Mouse (Mus musculus) limb, embryonic 15.5 days (tissue): ENCODE measurements at regions not wholly inside any gene's neighbourhood (a gene's known extent, or its start where the extent isn't known, plus 50 kb on each side); places are given as distances from the start of the nearest gene placed in this dataset.
A peak's percentile ranks its signal among the peaks of the same experiment; 100 is the strongest.

Experiments
- ATAC-seq: fragments of 200-750 bp; cut with Nextera tagmentation; 2 replicates; pipeline ENCODE4 v1.8.0; 2017; ENCODE audit warnings: low read depth, moderate TSS enrichment; ENCODE audit not compliant: insufficient number of reproducible peaks, low FRiP score, low TSS enrichment
- H3K27ac ChIP-seq: fragments of 300-500 bp; sonication (generic); 2 replicates; pipeline ENCODE4 v1.5.1; 2015; ENCODE audit warnings: moderate library complexity, mild to moderate bottlenecking, inconsistent platforms
- H3K27me3 ChIP-seq: fragments of 300-500 bp; sonication (generic); 2 replicates; pipeline ENCODE4 v1.6.1; 2015; ENCODE audit warnings: inconsistent platforms
- H3K36me3 ChIP-seq: fragments of 300-500 bp; sonication (generic); 2 replicates; pipeline ENCODE4 v1.6.1; 2015; ENCODE audit warnings: inconsistent platforms
- H3K4me1 ChIP-seq: fragments of 300-500 bp; sonication (generic); 2 replicates; pipeline ENCODE4 v1.6.1; 2015; ENCODE audit warnings: inconsistent platforms
- H3K4me2 ChIP-seq: fragments of 300-500 bp; sonication (generic); 2 replicates; pipeline ENCODE4 v1.6.1; 2015; ENCODE audit warnings: mild to moderate bottlenecking, inconsistent platforms
- H3K4me3 ChIP-seq: fragments of 300-500 bp; sonication (generic); 2 replicates; pipeline ENCODE4 v1.5.1; 2015; ENCODE audit warnings: mild to moderate bottlenecking, inconsistent platforms
- H3K9ac ChIP-seq: fragments of 300-500 bp; sonication (generic); 2 replicates; pipeline ENCODE4 v1.6.1; 2015; ENCODE audit warnings: inconsistent platforms
- H3K9me3 ChIP-seq: fragments of 300-500 bp; sonication (generic); 2 replicates; pipeline ENCODE4 v1.6.1; 2016; ENCODE audit warnings: inconsistent platforms
- WGBS: fragments of 180-500 bp; shearing (Covaris S2); methylation state at CpG from one replicate; pipeline ENCODE4 v1.1.7; 2015; 5-methylcytosine and 5-hydroxymethylcytosine counted together

GRCm38 (mm10) chr3:145705317-145705716, 53.2 kb upstream of the Ddah1 start:
- 54% methylated on average over 5 of the region's 5 CpGs for WGBS
- H3K27ac ChIP-seq = no peak overlapping the region
- no peaks in the 10 kb centered on the region for H3K36me3 ChIP-seq
- H3K4me2 ChIP-seq = no peak overlapping the region
- ATAC-seq = no peak
- H3K4me1 ChIP-seq = peaks cover 24% of the 10 kb centered on the region
- no peaks in the 10 kb centered on the region for H3K9me3 ChIP-seq
- H3K4me3 ChIP-seq = no peak overlapping the region
- no peaks in the 10 kb centered on the region for H3K27me3 ChIP-seq
- H3K9ac ChIP-seq = no peak overlapping the region

DNA sequence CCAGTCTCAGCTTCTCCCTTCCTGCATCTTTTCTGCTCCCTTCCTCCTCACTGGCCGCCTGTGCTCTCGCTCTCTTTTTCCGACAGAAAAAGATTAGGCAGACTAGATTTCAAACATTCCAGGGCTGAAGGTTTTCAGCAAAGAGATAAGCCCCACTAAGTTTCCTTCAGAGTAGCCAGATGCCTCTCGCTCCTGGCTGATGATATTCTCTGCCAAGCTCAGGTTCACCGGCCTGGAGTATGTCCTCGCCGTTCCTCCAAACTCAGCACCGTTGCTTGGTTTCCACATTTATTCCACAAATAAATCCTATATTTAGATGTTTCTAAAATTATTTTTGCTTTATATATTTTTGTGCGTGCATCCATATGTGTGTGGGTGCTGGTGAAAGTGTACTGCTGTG, 54.3 kb upstream of the Ccn1 start:
- no peak overlapping the region for H3K4me3 ChIP-seq
- peak overlapping the region; percentile 83 for H3K27ac ChIP-seq
- H3K9ac ChIP-seq = no peak overlapping the region
- H3K4me2 ChIP-seq = no peak overlapping the region
- H3K36me3 ChIP-seq = no peaks in the 10 kb centered on the region
- WGBS = 54% methylated on average over 9 of the region's 9 CpGs
- ATAC-seq = no peak
- no peaks in the 10 kb centered on the region for H3K9me3 ChIP-seq
- no peaks in the 10 kb centered on the region for H3K27me3 ChIP-seq
- H3K4me1 ChIP-seq = peaks cover 24% of the 10 kb centered on the region

GRCm38 (mm10) chr3:145703411-145703924, 53.7 kb upstream of the Ccn1 start:
- WGBS = 17% methylated on average over 11 of the region's 11 CpGs

GRCm38 (mm10) chr3:145702739-145703138, 53.0 kb upstream of the Ccn1 start:
- no peak for ATAC-seq
- Histone ChIP-seq H3K9me3 (no peaks in the 10 kb centered on the region), H3K9ac (no peak overlapping the region), H3K36me3 (no peaks in the 10 kb centered on the region), H3K27me3 (no peaks in the 10 kb centered on the region), H3K4me1 (peaks cover 24% of the 10 kb centered on the region), H3K4me2 (no peak overlapping the region), H3K4me3 (no peak overlapping the region), H3K27ac (peak overlapping the region; percentile 83)
- WGBS = 42% methylated on average over 5 of the region's 5 CpGs

More at GRCm38 (mm10) chr3:145703411-145703924, 53.7 kb upstream of the Ccn1 start:
- Histone ChIP-seq H3K4me2 (0 out of 2 replicates have a peak overlapping the region, but pooled peaks have one; percentile 1), H3K36me3 (no peaks in the 10 kb centered on the region), H3K27me3 (no peaks in the 10 kb centered on the region), H3K9me3 (no peaks in the 10 kb centered on the region), H3K9ac (no peak overlapping the region), H3K27ac (peak overlapping the region; percentile 83), H3K4me1 (peaks cover 24% of the 10 kb centered on the region), H3K4me3 (no peak overlapping the region)
- ATAC-seq = peak; percentile 84

DNA sequence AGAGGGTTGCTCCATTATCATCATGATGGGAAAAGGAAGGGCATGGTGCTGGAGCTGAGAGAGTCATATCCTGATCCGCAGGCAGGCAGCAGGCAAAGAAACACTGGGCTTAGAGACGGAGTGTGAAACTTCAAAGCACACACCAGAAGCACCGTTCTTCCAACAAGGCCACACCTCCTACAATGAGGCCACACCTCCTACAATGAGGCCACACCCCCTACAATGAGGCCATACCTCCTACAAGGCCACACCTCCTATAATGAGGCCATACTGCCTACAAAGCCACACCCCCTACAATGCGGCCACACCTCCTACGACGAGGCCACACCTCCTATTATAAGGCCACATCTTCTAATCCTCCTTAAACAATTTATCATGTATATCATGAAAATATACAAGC, 52.2 kb upstream of the Ccn1 start:
- H3K4me1 ChIP-seq = peaks cover 24% of the 10 kb centered on the region
- no peak overlapping the region for H3K9ac ChIP-seq
- WGBS = 78% methylated on average over 6 of the region's 6 CpGs
- no peak overlapping the region for H3K4me3 ChIP-seq
- H3K27ac ChIP-seq = peak overlapping the region; percentile 83; the same call in 1 of the 2 replicates
- H3K27me3 ChIP-seq = no peaks in the 10 kb centered on the region
- ATAC-seq = no peak; the same call in 1 of the 2 replicates
- no peak overlapping the region for H3K4me2 ChIP-seq
- H3K36me3 ChIP-seq = no peaks in the 10 kb centered on the region
- H3K9me3 ChIP-seq = no peaks in the 10 kb centered on the region
